Mouse (Mus musculus) limb, embryonic 13.5 days (tissue): Measurements from ENCODE around the gene Kat2a. TPM values are rescaled to one million over a fixed set of nuclear protein-coding genes. Genes with fewer than 3 reads are reported as not detected.
A peak's percentile ranks its signal among the peaks of the same experiment; 100 is the strongest.

Experiments
- ATAC-seq: fragments of 200-750 bp; cut with Nextera tagmentation; 2 replicates; pipeline ENCODE4 v1.8.0; 2017; ENCODE audit warnings: low read depth, moderate number of reproducible peaks, moderate TSS enrichment; ENCODE audit not compliant: low FRiP score
- H3K27ac ChIP-seq: fragments of 300-500 bp; sonication (generic); 2 replicates; pipeline ENCODE4 v1.5.1; 2015; ENCODE audit warnings: inconsistent platforms, mild to moderate bottlenecking, moderate library complexity
- H3K27me3 ChIP-seq: fragments of 300-500 bp; sonication (generic); 2 replicates; pipeline ENCODE4 v1.6.1; 2015; ENCODE audit warnings: mild to moderate bottlenecking, inconsistent platforms
- H3K36me3 ChIP-seq: fragments of 300-500 bp; sonication (generic); 2 replicates; pipeline ENCODE4 v1.6.1; 2015; ENCODE audit warnings: inconsistent platforms, mild to moderate bottlenecking, moderate library complexity
- H3K4me1 ChIP-seq: fragments of 300-500 bp; sonication (generic); 2 replicates; pipeline ENCODE4 v1.6.1; 2015; ENCODE audit warnings: inconsistent platforms
- H3K4me2 ChIP-seq: fragments of 300-500 bp; sonication (generic); replicated peaks from 2 replicates; pipeline ENCODE4 v1.6.1; 2015; ENCODE audit warnings: inconsistent platforms, mild to moderate bottlenecking, moderate library complexity
- H3K4me3 ChIP-seq: fragments of 300-500 bp; sonication (generic); 2 replicates; pipeline ENCODE4 v1.5.1; 2015; ENCODE audit warnings: moderate library complexity, mild to moderate bottlenecking, inconsistent platforms
- H3K9ac ChIP-seq: fragments of 300-500 bp; sonication (generic); 2 replicates; pipeline ENCODE4 v1.6.1; 2015; ENCODE audit warnings: mild to moderate bottlenecking, inconsistent platforms
- H3K9me3 ChIP-seq: fragments of 300-500 bp; sonication (generic); 2 replicates; pipeline ENCODE4 v1.6.1; 2016; ENCODE audit warnings: inconsistent platforms
- WGBS: fragments of 180-500 bp; shearing (Covaris S2); methylation state at CpG from one replicate; pipeline ENCODE4 v1.1.7; 2015; 5-methylcytosine and 5-hydroxymethylcytosine counted together
- polyA plus RNA-seq: library from polyadenylated mRNA; unstranded; fragments of >200 nt; fragmentation: Nextera tagmentation; extraction: Ambion mirVana; gene quantifications from 2 replicates; pipeline ENCODE4 v1.2.1, GENCODE M21; 2015

Gene Kat2a
- polyA plus RNA-seq, 1 experiment from 2014 or later, result 53.8 TPM

- Histone ChIP-seq H3K36me3 (no peaks in the 10 kb centered on the region), H3K9me3 (no peaks in the 10 kb centered on the region), H3K4me2 (no peak overlapping the region), H3K4me3 (no peak overlapping the region), H3K9ac (no peak overlapping the region), H3K27ac (no peak overlapping the region), H3K27me3 (peaks cover 60% of the 10 kb centered on the region), H3K4me1 (no peaks in the 10 kb centered on the region)
- no peak for ATAC-seq
- 68% methylated on average over 4 of the region's 4 CpGs for WGBS
Observed at GRCm38 (mm10) chr11:100748620-100749019, 36.4 kb upstream of the Kat2a start.

GRCm38 (mm10) chr11:100747114-100747513 is 34.8 kb upstream of the Kat2a start:
- H3K4me2 ChIP-seq, result no peak overlapping the region
- H3K4me1 ChIP-seq, result no peaks in the 10 kb centered on the region
- 69% methylated on average over 5 of the region's 5 CpGs for WGBS
- no peak overlapping the region for H3K27ac ChIP-seq
- H3K36me3 ChIP-seq, result no peaks in the 10 kb centered on the region
- H3K9me3 ChIP-seq, result no peaks in the 10 kb centered on the region
- H3K4me3 ChIP-seq, result no peak overlapping the region
- ATAC-seq, result no peak
- no peak overlapping the region for H3K9ac ChIP-seq
- H3K27me3 ChIP-seq, result peaks cover 49% of the 10 kb centered on the region

- Histone ChIP-seq H3K9me3 (no peaks in the 10 kb centered on the region), H3K4me2 (no peak overlapping the region), H3K36me3 (no peaks in the 10 kb centered on the region), H3K27me3 (peaks cover 44% of the 10 kb centered on the region), H3K4me3 (no peak overlapping the region), H3K4me1 (no peaks in the 10 kb centered on the region), H3K27ac (no peak overlapping the region), H3K9ac (no peak overlapping the region)
- WGBS, result 71% methylated on average over 10 of the region's 10 CpGs
- no peak for ATAC-seq
Observed at GRCm38 (mm10) chr11:100746546-100746945, 34.3 kb upstream of the Kat2a start.

- 14% methylated on average over 6 of the region's 6 CpGs for WGBS
- peaks cover 42% of the 10 kb centered on the region for H3K27me3 ChIP-seq
Observed at GRCm38 (mm10) chr11:100745085-100745484, 32.8 kb upstream of the Kat2a start.

GRCm38 (mm10) chr11:100741348-100741747 is 29.1 kb upstream of the Kat2a start:
- WGBS, result 78% methylated on average over 6 of the region's 6 CpGs
- Histone ChIP-seq H3K9ac (no peak overlapping the region), H3K27me3 (peaks cover 6% of the 10 kb centered on the region; the same call in 1 of the 2 replicates), H3K4me2 (no peak overlapping the region), H3K9me3 (no peaks in the 10 kb centered on the region), H3K4me3 (no peak overlapping the region), H3K27ac (no peak overlapping the region), H3K4me1 (peaks cover 14% of the 10 kb centered on the region), H3K36me3 (no peaks in the 10 kb centered on the region)
- ATAC-seq, result no peak

More at GRCm38 (mm10) chr11:100745085-100745484, 32.8 kb upstream of the Kat2a start:
- Histone ChIP-seq H3K36me3 (no peaks in the 10 kb centered on the region), H3K9ac (no peak overlapping the region), H3K9me3 (no peaks in the 10 kb centered on the region), H3K4me1 (no peaks in the 10 kb centered on the region), H3K27ac (no peak overlapping the region), H3K4me3 (no peak overlapping the region), H3K4me2 (no peak overlapping the region)
- no peak for ATAC-seq

GRCm38 (mm10) chr11:100738749-100739148 is 26.5 kb upstream of the Kat2a start:
- H3K9me3 ChIP-seq, result no peaks in the 10 kb centered on the region
- WGBS, result 27% methylated on average over 5 of the region's 5 CpGs
- peaks cover 20% of the 10 kb centered on the region for H3K4me1 ChIP-seq
- H3K27ac ChIP-seq, result no peak overlapping the region
- H3K27me3 ChIP-seq, result peaks cover 5% of the 10 kb centered on the region; the same call in 1 of the 2 replicates
- H3K4me2 ChIP-seq, result peak overlapping the region; percentile 66
- H3K9ac ChIP-seq, result peak overlapping the region; percentile 64
- peak overlapping the region; percentile 90 for H3K4me3 ChIP-seq
- H3K36me3 ChIP-seq, result 0 out of 2 replicates have a peak, but pooled peaks cover 6% of the 10 kb centered on the region
- ATAC-seq, result no peak

- Histone ChIP-seq H3K9ac (peak within 1 kb of the TSS; percentile 91), H3K4me2 (peak within 1 kb of the TSS; percentile 89), H3K27ac (peak within 1 kb of the TSS; percentile 44; the same call in 1 of the 2 replicates), H3K4me3 (peak within 1 kb of the TSS; percentile 90), H3K36me3 (peaks cover 8% of the 10 kb centered on the region), H3K27me3 (peaks cover 5% of the 10 kb centered on the region; the same call in 1 of the 2 replicates), H3K9me3 (no peaks in the 10 kb centered on the region), H3K4me1 (peaks cover 20% of the 10 kb centered on the region)
- ATAC-seq, result peak; percentile 100
- WGBS, result under 1% methylated on average over 36 of the region's 39 CpGs
Observed at GRCm38 (mm10) chr11:100738066-100738604, 25.9 kb upstream of the Kat2a start, which contains the start of gene Rab5c. Gene Rab5c (minus strand): TSS chr11:100738215.

GRCm38 (mm10) chr11:100737105-100737733 is 25.0 kb upstream of the Kat2a start:
- Histone ChIP-seq H3K27me3 (peaks cover 5% of the 10 kb centered on the region; the same call in 1 of the 2 replicates), H3K9me3 (no peaks in the 10 kb centered on the region), H3K4me2 (peak overlapping the region; percentile 89), H3K9ac (peak overlapping the region; percentile 91), H3K36me3 (peaks cover 18% of the 10 kb centered on the region), H3K27ac (no peak overlapping the region), H3K4me3 (peak overlapping the region; percentile 90), H3K4me1 (peaks cover 20% of the 10 kb centered on the region)
- 2% methylated on average over 13 of the region's 13 CpGs for WGBS
- no peak for ATAC-seq

- H3K9me3 ChIP-seq, result no peaks in the 10 kb centered on the region
- H3K4me2 ChIP-seq, result peak overlapping the region; percentile 89
- peaks cover 21% of the 10 kb centered on the region for H3K36me3 ChIP-seq
- H3K4me1 ChIP-seq, result peaks cover 20% of the 10 kb centered on the region
- H3K9ac ChIP-seq, result peak overlapping the region; percentile 91
- H3K4me3 ChIP-seq, result peak overlapping the region; percentile 90
- ATAC-seq, result no peak
- H3K27me3 ChIP-seq, result peaks cover 5% of the 10 kb centered on the region; the same call in 1 of the 2 replicates
- 77% methylated on average over 4 of the region's 4 CpGs for WGBS
- H3K27ac ChIP-seq, result no peak overlapping the region
Observed at GRCm38 (mm10) chr11:100736746-100737080, 24.4 kb upstream of the Kat2a start.

GRCm38 (mm10) chr11:100735954-100736745 is 23.9 kb upstream of the Kat2a start:
- H3K9me3 ChIP-seq, result no peaks in the 10 kb centered on the region
- H3K4me3 ChIP-seq, result 0 out of 2 replicates have a peak overlapping the region, but pooled peaks have one; percentile 1
- peaks cover 5% of the 10 kb centered on the region; the same call in 1 of the 2 replicates for H3K27me3 ChIP-seq
- 71% methylated on average over 14 of the region's 14 CpGs for WGBS
- peak overlapping the region; percentile 91 for H3K9ac ChIP-seq
- no peak for ATAC-seq
- H3K4me2 ChIP-seq, result peak overlapping the region; percentile 89
- peaks cover 21% of the 10 kb centered on the region for H3K36me3 ChIP-seq
- H3K4me1 ChIP-seq, result peaks cover 20% of the 10 kb centered on the region
- H3K27ac ChIP-seq, result no peak overlapping the region; the same call in 1 of the 2 replicates

- peaks cover 24% of the 10 kb centered on the region for H3K4me1 ChIP-seq
- 88% methylated on average over 9 of the region's 9 CpGs for WGBS
- peak overlapping the region; percentile 91; the same call in 1 of the 2 replicates for H3K9ac ChIP-seq
Observed at GRCm38 (mm10) chr11:100735134-100735865, 23.0 kb upstream of the Kat2a start.

More at GRCm38 (mm10) chr11:100735134-100735865, 23.0 kb upstream of the Kat2a start:
- ATAC-seq, result no peak
- peak overlapping the region; percentile 89; the same call in 1 of the 2 replicates for H3K4me2 ChIP-seq
- H3K36me3 ChIP-seq, result peaks cover 21% of the 10 kb centered on the region
- H3K27ac ChIP-seq, result no peak overlapping the region; the same call in 1 of the 2 replicates
- peaks cover 2% of the 10 kb centered on the region; the same call in 1 of the 2 replicates for H3K27me3 ChIP-seq
- H3K9me3 ChIP-seq, result no peaks in the 10 kb centered on the region
- 0 out of 2 replicates have a peak overlapping the region, but pooled peaks have one; percentile 1 for H3K4me3 ChIP-seq
